8 mouse cellular contexts compared by ENCODE assay signal in the genomic region with DNA sequence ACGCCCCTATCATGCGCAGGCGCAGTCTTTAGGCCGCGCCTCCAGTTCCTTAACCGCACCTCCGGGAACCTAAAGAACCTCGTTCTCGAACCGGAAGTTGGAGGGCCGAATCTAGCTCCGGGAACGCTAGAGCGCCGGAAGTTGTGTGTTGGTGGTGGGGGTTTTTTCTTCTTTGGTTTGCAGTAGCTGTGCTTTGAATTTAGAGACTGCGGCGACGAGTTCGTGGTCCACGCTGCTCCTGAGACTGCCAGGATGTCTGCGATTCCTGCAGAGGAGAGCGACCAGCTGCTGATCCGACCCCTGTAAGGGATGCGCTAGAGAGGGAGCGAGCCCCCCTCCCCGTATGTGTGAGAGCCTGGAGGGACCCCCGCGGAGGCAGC. TPM values are rescaled to one million over a fixed set of nuclear protein-coding genes. Genes with fewer than 3 reads are reported as not detected.
DNase-seq lines count a peak whose midpoint lies in the region; ATAC-seq lines count a peak whose summit lies in the region.

Itgb1bp1 (minus strand) TSS at position 42 of the 380 bp plus-strand sequence.

- no peaks in the 10 kb centered on the region for H3K27me3 ChIP-seq in hindbrain, embryonic 15.5 days

- H3K4me3 ChIP-seq in hindbrain, embryonic 15.5 days: peak within 1 kb of the TSS; percentile 78

- peaks cover 33% of the 10 kb centered on the region for H3K4me1 ChIP-seq in hindbrain, embryonic 15.5 days (replicated peaks)

- ATAC-seq in activated CD4-positive, CD25-positive, alpha-beta regulatory T cell, adult 4 months: peak; percentile 79
- ATAC-seq in hindbrain, embryonic 15.5 days (ENCODE audit: low FRiP score, low read depth): peak; percentile 96

- H3K9ac ChIP-seq in hindbrain, embryonic 15.5 days: peak within 1 kb of the TSS; percentile 77

- H3K27ac ChIP-seq in hindbrain, embryonic 15.5 days (replicated peaks): peak within 1 kb of the TSS; percentile 90

- H3K4me2 ChIP-seq in hindbrain, embryonic 15.5 days: peak within 1 kb of the TSS; percentile 77

- WGBS in hindbrain, embryonic 15.5 days: under 1% methylated on average over 28 of the region's 28 CpGs

- H3K9me3 ChIP-seq in hindbrain, embryonic 15.5 days: no peaks in the 10 kb centered on the region

- H3K36me3 ChIP-seq in hindbrain, embryonic 15.5 days: 0 out of 2 replicates have a peak, but pooled peaks cover 7% of the 10 kb centered on the region

- DNase-seq in cerebellum, postnatal 4 days (ENCODE audit: low spot score in 2 of 2): peak; percentile 95 to 98
- peak; percentile 99 for DNase-seq in gastrocnemius, adult 18-20 months (ENCODE audit: low spot score)
- DNase-seq in layer of hippocampus, postnatal 36 days: peak; percentile 99
- DNase-seq in lung, postnatal 25 days (ENCODE audit: low spot score): peak; percentile 99
- DNase-seq in retina, postnatal 1 day: peak; percentile 99
- DNase-seq in urinary bladder, adult 2 months (ENCODE audit: low spot score): no peak

RNA-seq across cellular contexts. Expression of gene Itgb1bp1, which starts in this region (rescaled TPM):
- polyA plus RNA-seq in activated CD4-positive, CD25-positive, alpha-beta regulatory T cell, adult 4 months (2017; shearing (Covaris generic)): 10 to 100 TPM; 81.7 to 94.8 TPM
- total RNA-seq in gastrocnemius, adult 18-20 months (2021): 10 to 100 TPM; 37.8 to 38.8 TPM
- polyA plus RNA-seq in hindbrain, embryonic 15.5 days (2015; fragmentation: Nextera tagmentation; extraction: Ambion mirVana): 35.6 and 39.3 TPM in 2 replicates
- total RNA-seq in layer of hippocampus, postnatal 36 days (2021): 10 to 100 TPM; 43.5 to 45.3 TPM
- polyA plus RNA-seq in urinary bladder, adult 2 months (2012; rRNA removed): 34.5 and 34.6 TPM in 2 replicates
